Mouse (Mus musculus) midbrain, embryonic 11.5 days (tissue): ENCODE measurements around the gene Gm20696. TPM values are rescaled to one million over a fixed set of nuclear protein-coding genes. Genes with fewer than 3 reads are reported as not detected.

Source experiments
- ATAC-seq: fragments of 200-750 bp; cut with Nextera tagmentation; 2 replicates; pipeline ENCODE4 v1.8.0; 2017; ENCODE audit warnings: moderate TSS enrichment, moderate library complexity; ENCODE audit not compliant: low FRiP score
- DNase-seq: peaks from one replicate; pipeline ENCODE4 v3.0.0; 2015; ENCODE audit warnings: low spot score; ENCODE audit errors: missing footprints
- H3K27ac ChIP-seq: fragments of 300-500 bp; sonication (generic); 2 replicates; pipeline ENCODE4 v1.5.1; 2014; ENCODE audit warnings: low read depth, low read length
- H3K27me3 ChIP-seq: fragments of 300-500 bp; sonication (generic); 2 replicates; pipeline ENCODE4 v1.6.1; 2014; ENCODE audit warnings: mild to moderate bottlenecking, low read length, moderate library complexity, mixed read lengths; ENCODE audit not compliant: control insufficient read depth, insufficient read depth
- H3K36me3 ChIP-seq: fragments of 300-500 bp; sonication (generic); 2 replicates; pipeline ENCODE4 v1.6.1; 2014; ENCODE audit warnings: mild to moderate bottlenecking, low read length, moderate library complexity, mixed read lengths; ENCODE audit not compliant: control insufficient read depth, insufficient read depth
- H3K4me1 ChIP-seq: fragments of 300-500 bp; sonication (generic); 2 replicates; pipeline ENCODE4 v1.6.1; 2014; ENCODE audit warnings: low read length; ENCODE audit not compliant: control insufficient read depth, insufficient read depth
- H3K4me2 ChIP-seq: fragments of 300-500 bp; sonication (generic); 2 replicates; pipeline ENCODE4 v1.6.1; 2014; ENCODE audit warnings: mild to moderate bottlenecking, moderate library complexity
- H3K4me3 ChIP-seq: fragments of 300-500 bp; sonication (generic); 2 replicates; pipeline ENCODE4 v1.5.1; 2014; ENCODE audit warnings: low read depth, low read length
- H3K9ac ChIP-seq: fragments of 300-500 bp; sonication (generic); 2 replicates; pipeline ENCODE4 v1.6.1; 2014; ENCODE audit warnings: low read length
- H3K9me3 ChIP-seq: fragments of 300-500 bp; sonication (generic); 2 replicates; pipeline ENCODE4 v1.6.1; 2016; ENCODE audit warnings: low read length; ENCODE audit not compliant: control insufficient read depth
- whole genome bisulfite sequencing: fragments of 180-500 bp; shearing (Covaris S2); extraction: QIAGEN DNeasy Blood & Tissue Kit; methylation state at CpG from one replicate; pipeline ENCODE4 v1.1.7; 2014; 5-methylcytosine and 5-hydroxymethylcytosine counted together
- polyA plus RNA-seq: library from polyadenylated mRNA; unstranded; fragments of >200 nt; fragmentation: Nextera tagmentation; extraction: Ambion mirVana; gene quantifications from 2 replicates; pipeline ENCODE4 v1.2.1, GENCODE M21; 2014

Gm20696 gene
- polyA plus RNA-seq, 1 experiment from 2014 or later = 3.4 TPM

DNA sequence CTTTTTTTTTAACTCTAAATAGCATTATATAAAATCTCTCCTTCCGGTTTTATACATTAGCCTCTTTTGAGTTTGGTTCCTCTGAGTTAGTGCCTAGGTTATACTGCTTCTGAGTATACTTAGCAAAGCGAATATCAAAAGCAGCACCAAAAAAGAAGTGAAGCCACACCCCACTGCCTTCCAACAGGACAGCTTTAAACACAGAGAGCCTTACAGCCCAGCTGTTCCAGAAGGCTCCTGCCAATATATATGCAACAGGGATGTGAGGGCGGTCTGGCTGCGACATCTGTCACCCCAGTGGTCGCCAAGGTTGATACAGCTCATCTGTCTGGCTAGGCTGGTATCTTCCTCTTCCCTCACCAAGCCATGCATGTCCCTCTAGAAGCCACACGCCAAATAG is 91.0 kb downstream of the Gm20696 start:
- WGBS = 85% methylated on average over 6 of the region's 6 CpGs
- H3K9ac ChIP-seq = no peak overlapping the region
- H3K27ac ChIP-seq = no peak overlapping the region
- no peak for DNase-seq
- H3K4me2 ChIP-seq = no peak overlapping the region
- H3K4me1 ChIP-seq = no peaks in the 10 kb centered on the region
- ATAC-seq = no peak
- H3K4me3 ChIP-seq = no peak overlapping the region
- no peaks in the 10 kb centered on the region for H3K36me3 ChIP-seq
- H3K27me3 ChIP-seq = no peaks in the 10 kb centered on the region
- no peaks in the 10 kb centered on the region for H3K9me3 ChIP-seq

DNA sequence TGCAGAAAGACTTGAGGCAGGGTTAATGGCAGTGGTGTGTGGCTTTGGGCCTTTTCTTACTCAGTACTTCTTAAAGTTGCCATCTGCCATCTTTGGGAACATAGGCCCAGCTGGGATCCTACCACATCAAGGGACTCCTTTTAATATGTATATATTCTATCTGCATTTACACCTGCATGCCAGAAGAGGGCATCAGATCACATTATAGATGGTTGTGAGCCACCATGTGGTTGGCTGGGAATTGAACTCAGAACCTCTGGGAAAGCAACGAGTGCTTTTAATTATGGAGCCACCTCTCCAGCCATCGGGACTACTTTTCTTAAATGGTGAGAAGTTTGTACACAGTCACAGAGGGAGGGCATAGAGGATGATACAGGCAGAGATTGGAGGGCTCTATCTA is 93.3 kb downstream of the Gm20696 start:
- Histone ChIP-seq H3K4me3 (no peak overlapping the region), H3K36me3 (no peaks in the 10 kb centered on the region), H3K4me2 (no peak overlapping the region), H3K27me3 (no peaks in the 10 kb centered on the region), H3K4me1 (no peaks in the 10 kb centered on the region), H3K9me3 (no peaks in the 10 kb centered on the region), H3K9ac (no peak overlapping the region), H3K27ac (no peak overlapping the region)
- DNase-seq (no peak), ATAC-seq (no peak)
- WGBS = 86% methylated on average over 2 of the region's 2 CpGs

- Histone ChIP-seq H3K27me3 (no peaks in the 10 kb centered on the region), H3K36me3 (no peaks in the 10 kb centered on the region), H3K4me2 (no peak overlapping the region), H3K9me3 (no peaks in the 10 kb centered on the region), H3K9ac (no peak overlapping the region), H3K4me3 (no peak overlapping the region), H3K27ac (no peak overlapping the region), H3K4me1 (no peaks in the 10 kb centered on the region)
- 72% methylated on average over 5 of the region's 5 CpGs for WGBS
- ATAC-seq (no peak), DNase-seq (no peak)
Observed at GRCm38 (mm10) chr6:99572071-99572470, 94.5 kb downstream of the Gm20696 start.

DNA sequence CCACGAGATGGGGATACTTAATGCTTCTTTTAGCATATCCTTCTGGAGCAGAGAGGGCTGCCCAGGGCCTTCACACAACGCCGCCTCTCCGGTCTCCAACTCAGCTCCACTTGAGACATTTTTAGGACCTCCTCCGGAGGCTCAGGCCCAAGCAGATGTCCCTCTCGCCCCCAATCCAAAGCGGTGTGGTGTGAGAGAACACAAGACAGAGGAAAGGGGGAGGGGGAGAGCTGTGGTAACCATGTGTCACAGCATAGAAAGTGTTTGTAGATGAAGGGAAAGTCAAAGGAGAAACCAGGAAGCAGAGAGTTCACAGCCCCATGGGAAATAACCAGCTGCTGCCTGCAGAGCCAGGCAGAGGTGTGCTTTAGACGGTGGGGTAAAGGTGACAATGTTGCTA is 99.7 kb downstream of the Gm20696 start:
- Histone ChIP-seq H3K27me3 (no peaks in the 10 kb centered on the region), H3K36me3 (no peaks in the 10 kb centered on the region), H3K27ac (no peak overlapping the region), H3K4me1 (no peaks in the 10 kb centered on the region), H3K9ac (no peak overlapping the region), H3K4me2 (no peak overlapping the region), H3K4me3 (no peak overlapping the region), H3K9me3 (no peaks in the 10 kb centered on the region)
- ATAC-seq (no peak), DNase-seq (no peak)
- 76% methylated on average over 8 of the region's 8 CpGs for WGBS

DNA sequence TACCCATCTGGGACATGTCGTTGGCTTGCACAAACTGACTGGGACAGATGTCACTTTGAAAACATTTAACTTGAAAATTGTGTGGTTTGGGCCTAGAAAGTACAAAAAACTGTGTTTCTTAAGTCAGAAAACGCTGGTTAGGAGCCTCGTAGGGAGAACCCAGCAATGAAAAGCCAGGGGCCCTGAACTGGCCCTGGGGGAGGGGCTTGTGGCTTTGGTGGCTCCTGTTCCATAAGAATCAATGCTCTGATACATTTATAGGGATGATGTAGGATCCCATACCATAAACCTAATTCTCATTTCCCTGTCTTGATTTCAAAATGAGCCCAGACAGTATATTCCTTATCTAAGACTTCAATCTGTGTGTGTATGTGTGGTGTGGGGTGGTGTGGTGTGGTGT is 101.8 kb downstream of the Gm20696 start:
- H3K9me3 ChIP-seq = no peaks in the 10 kb centered on the region
- H3K4me2 ChIP-seq = no peak overlapping the region
- no peak overlapping the region for H3K9ac ChIP-seq
- H3K27me3 ChIP-seq = no peaks in the 10 kb centered on the region
- no peaks in the 10 kb centered on the region for H3K36me3 ChIP-seq
- whole genome bisulfite sequencing = 82% methylated on average over 3 of the region's 3 CpGs
- no peak for ATAC-seq
- H3K4me1 ChIP-seq = no peaks in the 10 kb centered on the region
- H3K4me3 ChIP-seq = no peak overlapping the region
- DNase-seq = no peak
- H3K27ac ChIP-seq = no peak overlapping the region

DNA sequence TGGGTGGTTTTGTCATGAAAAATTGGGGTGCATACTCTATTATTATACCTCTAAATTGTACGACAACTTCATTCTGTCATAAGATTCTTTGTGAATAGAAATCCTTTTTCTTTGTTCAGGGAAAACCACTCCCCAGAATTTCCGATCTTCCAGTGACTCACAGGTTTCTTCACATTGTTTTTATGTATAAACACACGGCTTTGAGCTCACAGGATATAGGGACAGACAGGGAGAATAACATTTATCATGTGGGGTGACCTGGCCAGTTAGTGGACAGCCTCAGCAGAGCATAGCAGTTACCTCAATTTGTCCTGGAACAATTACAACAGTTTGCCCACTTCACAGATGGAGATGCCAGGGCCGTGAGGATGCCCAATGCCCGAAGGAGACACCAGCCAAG is 109.6 kb downstream of the Gm20696 start:
- Histone ChIP-seq H3K4me1 (no peaks in the 10 kb centered on the region), H3K36me3 (no peaks in the 10 kb centered on the region), H3K27ac (no peak overlapping the region), H3K9ac (no peak overlapping the region), H3K9me3 (no peaks in the 10 kb centered on the region), H3K27me3 (no peaks in the 10 kb centered on the region), H3K4me3 (no peak overlapping the region), H3K4me2 (no peak overlapping the region)
- DNase-seq (no peak), ATAC-seq (no peak)
- 84% methylated on average over 5 of the region's 5 CpGs for WGBS

- 78% methylated on average over 1 of the region's 1 CpGs for WGBS
- DNase-seq (no peak), ATAC-seq (no peak)
- Histone ChIP-seq H3K27ac (no peak overlapping the region), H3K36me3 (no peaks in the 10 kb centered on the region), H3K4me2 (no peak overlapping the region), H3K27me3 (no peaks in the 10 kb centered on the region), H3K9ac (no peak overlapping the region), H3K9me3 (no peaks in the 10 kb centered on the region), H3K4me1 (no peaks in the 10 kb centered on the region), H3K4me3 (no peak overlapping the region)
Observed at GRCm38 (mm10) chr6:99552816-99553215, 113.8 kb downstream of the Gm20696 start.

DNA sequence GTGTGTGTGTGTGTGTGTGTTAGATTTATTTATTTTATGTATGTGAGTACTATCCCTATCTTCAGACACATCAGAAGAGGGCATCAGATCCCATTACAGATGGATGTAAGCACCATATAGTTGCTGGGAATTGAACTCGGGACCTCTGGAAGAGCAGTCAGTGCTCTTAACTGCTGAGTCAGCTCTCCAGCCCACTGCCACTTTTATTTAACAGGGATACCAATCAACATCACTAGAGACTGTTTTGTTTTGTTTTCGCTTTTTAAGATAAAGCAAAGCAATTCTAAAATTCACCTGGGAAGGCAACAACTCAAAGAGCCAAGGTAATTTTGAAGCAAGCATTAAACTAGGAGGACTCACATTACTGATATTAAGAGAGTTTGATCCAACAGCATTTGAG is 120.2 kb downstream of the Gm20696 start:
- no peak for ATAC-seq
- H3K9me3 ChIP-seq = no peaks in the 10 kb centered on the region
- WGBS = 89% methylated on average over 2 of the region's 2 CpGs

GRCm38 (mm10) chr6:99545437-99545836 is 121.2 kb downstream of the Gm20696 start:
- peak; percentile 84 for DNase-seq
- Histone ChIP-seq H3K9me3 (no peaks in the 10 kb centered on the region), H3K4me2 (no peak overlapping the region), H3K27me3 (no peaks in the 10 kb centered on the region), H3K4me1 (no peaks in the 10 kb centered on the region), H3K9ac (no peak overlapping the region), H3K27ac (no peak overlapping the region), H3K36me3 (no peaks in the 10 kb centered on the region), H3K4me3 (no peak overlapping the region)
- no peak for ATAC-seq
- WGBS = 74% methylated on average over 6 of the region's 6 CpGs

More for the DNA sequence above, 120.2 kb downstream of the Gm20696 start:
- Histone ChIP-seq H3K4me3 (no peak overlapping the region), H3K4me2 (no peak overlapping the region), H3K27me3 (no peaks in the 10 kb centered on the region), H3K9ac (no peak overlapping the region), H3K27ac (no peak overlapping the region), H3K36me3 (no peaks in the 10 kb centered on the region), H3K4me1 (no peaks in the 10 kb centered on the region)
- peak; percentile 75 for DNase-seq

GRCm38 (mm10) chr6:99541105-99541504 is 125.5 kb downstream of the Gm20696 start:
- WGBS = 53% methylated on average over 3 of the region's 3 CpGs
- H3K4me2 ChIP-seq = no peak overlapping the region
- H3K4me3 ChIP-seq = no peak overlapping the region
- no peak for ATAC-seq
- no peaks in the 10 kb centered on the region for H3K36me3 ChIP-seq
- no peaks in the 10 kb centered on the region for H3K27me3 ChIP-seq
- no peak overlapping the region for H3K27ac ChIP-seq
- peak; percentile 2 for DNase-seq
- H3K9me3 ChIP-seq = no peaks in the 10 kb centered on the region
- no peak overlapping the region for H3K9ac ChIP-seq
- no peaks in the 10 kb centered on the region for H3K4me1 ChIP-seq
